Mouse (Mus musculus): Measurements from ENCODE around the gene Hist1h2ad. TPM values are rescaled to one million over a fixed set of nuclear protein-coding genes. Genes with fewer than 3 reads are reported as not detected.
A peak's percentile ranks its signal among the peaks of the same experiment; 100 is the strongest.
"Not testable (repeated sequence)": the region's sequence is repeated elsewhere in the genome, so short reads cannot be mapped to it uniquely, and the experiment has no call there.

The Hist1h2ad gene
- polyA plus RNA-seq, 1 experiment from 2014 or later = 2.7 TPM

- peak within 1 kb of the TSS; percentile 55 for H3K4me3 ChIP-seq (replicated peaks)
- no peaks in the 10 kb centered on the region for H3K27me3 ChIP-seq
- peak within 1 kb of the TSS; percentile 96 for H3K27ac ChIP-seq
- WGBS = under 1% methylated on average over 43 of the region's 43 CpGs
- peak within 1 kb of the TSS; percentile 85 for H3K4me2 ChIP-seq
- ATAC-seq (ENCODE audit: insufficient number of reproducible peaks, insufficient read depth, low FRiP score, low TSS enrichment, low read depth) = peak; percentile 91
- H3K36me3 ChIP-seq = no peaks in the 10 kb centered on the region
- no peaks in the 10 kb centered on the region for H3K9me3 ChIP-seq
- H3K4me1 ChIP-seq (replicated peaks) = peaks cover 34% of the 10 kb centered on the region
- peak within 1 kb of the TSS; percentile 73 for H3K9ac ChIP-seq (replicated peaks)
These were observed 7.4 kb downstream of the Hist1h2ad start, which contains the start of gene Hist1h4d for GRCm38 (mm10) chr13:23581408-23582218. Hist1h4d (plus strand) TSS chr13:23581598.

DNA sequence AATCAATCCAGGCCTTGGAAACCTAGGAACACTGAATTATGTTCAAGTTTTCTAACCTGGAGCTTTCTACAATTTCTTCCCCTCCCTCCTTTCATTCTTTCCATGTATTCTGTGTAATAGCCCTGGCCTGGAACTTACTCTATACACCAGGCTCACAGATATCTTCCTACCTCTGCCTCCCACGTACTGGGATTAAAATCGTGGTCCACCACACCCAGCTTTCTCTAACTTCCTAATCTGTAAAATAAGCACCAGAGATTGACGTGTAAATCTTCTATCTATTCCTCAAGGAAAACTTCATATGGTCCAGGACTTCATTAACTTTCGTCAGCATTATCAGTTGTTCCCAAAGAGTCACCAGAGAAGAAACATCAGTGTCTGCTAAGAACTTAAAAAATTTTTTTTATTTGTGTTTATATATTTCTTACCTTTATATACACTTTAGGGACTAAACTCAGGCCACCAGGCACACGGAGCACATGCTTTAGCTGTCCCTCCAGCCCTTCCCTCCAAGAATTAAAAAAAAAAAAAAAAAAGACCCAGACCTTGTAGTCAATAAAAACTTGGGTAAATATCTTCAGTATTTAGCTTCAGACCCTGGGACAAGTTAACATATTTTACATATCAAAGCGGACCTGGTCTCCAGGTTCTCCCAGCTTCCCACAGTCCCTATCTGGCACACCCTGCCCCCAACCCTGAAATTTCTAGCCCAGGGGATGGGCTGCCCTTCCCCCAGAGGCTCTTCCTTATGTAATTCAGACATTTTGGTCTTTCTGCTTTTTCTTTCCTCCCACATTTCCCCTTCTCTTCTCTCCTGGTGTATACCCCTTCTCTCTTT is 8.3 kb downstream of the Hist1h2ad start:
- no peak for ATAC-seq (ENCODE audit: insufficient number of reproducible peaks, insufficient read depth, low FRiP score, low TSS enrichment, low read depth)
- peaks cover 34% of the 10 kb centered on the region for H3K4me1 ChIP-seq (replicated peaks)
- peak overlapping the region; percentile 73 for H3K9ac ChIP-seq (replicated peaks)
- peak overlapping the region; percentile 85 for H3K4me2 ChIP-seq
- peak overlapping the region; percentile 96 for H3K27ac ChIP-seq
- H3K9me3 ChIP-seq = no peaks in the 10 kb centered on the region
- H3K4me3 ChIP-seq (replicated peaks) = peak overlapping the region; percentile 55
- H3K27me3 ChIP-seq = no peaks in the 10 kb centered on the region
- H3K36me3 ChIP-seq = no peaks in the 10 kb centered on the region
- 7% methylated on average over 6 of the region's 6 CpGs for WGBS

DNA sequence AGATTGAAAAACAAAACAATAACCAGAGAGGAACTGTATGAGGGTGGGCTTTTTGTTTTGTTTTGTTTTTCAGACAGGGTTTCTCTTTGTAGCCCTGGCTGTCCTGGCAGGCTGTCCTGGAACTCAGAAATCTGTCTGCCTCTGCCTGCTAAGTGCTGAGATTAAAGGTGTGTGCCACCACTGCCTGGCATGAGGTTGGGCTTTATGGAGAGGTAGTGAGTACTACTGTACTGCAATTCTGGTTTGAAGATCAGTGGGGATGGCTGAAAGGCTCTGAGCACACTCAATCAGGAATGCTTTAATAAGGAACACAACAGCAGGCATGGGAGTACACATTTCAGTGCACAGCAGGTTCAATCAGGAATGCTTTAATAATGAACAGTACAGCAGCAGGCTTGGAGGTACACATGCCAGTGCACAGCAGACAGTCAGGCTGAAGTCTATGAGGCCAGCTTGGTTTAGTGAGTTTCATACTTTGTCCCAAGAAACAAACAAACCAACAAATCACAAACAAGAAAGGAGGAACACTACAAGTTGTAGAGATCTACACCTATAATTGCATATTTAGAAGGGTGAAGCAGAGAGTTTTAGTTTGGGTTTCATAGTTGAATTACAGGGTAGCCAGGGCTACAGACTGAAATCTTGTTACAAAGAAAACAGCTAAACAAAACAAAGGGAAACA is 9.3 kb downstream of the Hist1h2ad start:
- no peaks in the 10 kb centered on the region for H3K27me3 ChIP-seq
- H3K36me3 ChIP-seq = no peaks in the 10 kb centered on the region
- H3K4me3 ChIP-seq (replicated peaks) = no peak overlapping the region
- H3K9ac ChIP-seq (replicated peaks) = peak overlapping the region; percentile 31; the same call in 1 of the 2 replicates
- H3K27ac ChIP-seq = peak overlapping the region; percentile 96
- H3K9me3 ChIP-seq = no peaks in the 10 kb centered on the region
- no peak for ATAC-seq (ENCODE audit: insufficient number of reproducible peaks, insufficient read depth, low FRiP score, low TSS enrichment, low read depth)
- H3K4me2 ChIP-seq = peak overlapping the region; percentile 85
- peaks cover 34% of the 10 kb centered on the region for H3K4me1 ChIP-seq (replicated peaks)

GRCm38 (mm10) chr13:23584331-23584730 is 10.2 kb downstream of the Hist1h2ad start:
- Histone ChIP-seq H3K9me3 (no peaks in the 10 kb centered on the region), H3K36me3 (no peaks in the 10 kb centered on the region), H3K27ac (peak overlapping the region; percentile 96), H3K9ac (replicated peaks) (peak overlapping the region; percentile 76), H3K4me2 (peak overlapping the region; percentile 76), H3K4me3 (replicated peaks) (peak overlapping the region; percentile 44), H3K4me1 (replicated peaks) (peaks cover 34% of the 10 kb centered on the region), H3K27me3 (no peaks in the 10 kb centered on the region)
- ATAC-seq (ENCODE audit: insufficient number of reproducible peaks, insufficient read depth, low FRiP score, low TSS enrichment, low read depth) = no peak

DNA sequence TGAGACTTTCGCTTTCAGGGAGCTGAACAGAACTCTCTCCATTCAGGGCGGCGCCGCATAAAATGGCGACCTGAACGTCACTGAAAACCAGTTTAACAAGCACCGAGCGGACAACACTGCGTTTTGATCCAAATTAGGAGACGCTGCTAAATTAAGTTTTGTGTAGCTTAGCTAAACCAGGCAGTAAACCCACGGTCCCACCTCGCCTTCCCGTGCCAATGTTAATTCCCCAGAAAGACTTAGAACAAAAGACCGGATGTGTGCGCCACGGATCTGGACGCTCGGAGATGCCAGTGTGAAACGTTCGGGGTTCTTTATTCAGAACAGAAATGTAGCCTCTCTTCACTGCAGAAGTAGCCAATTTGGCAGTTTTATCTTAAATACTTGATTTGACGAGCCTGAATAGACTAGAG is 10.9 kb downstream of the Hist1h2ad start:
- no peaks in the 10 kb centered on the region for H3K36me3 ChIP-seq
- ATAC-seq (ENCODE audit: insufficient number of reproducible peaks, insufficient read depth, low FRiP score, low TSS enrichment, low read depth) = no peak
- peak overlapping the region; percentile 76 for H3K4me2 ChIP-seq
- peaks cover 34% of the 10 kb centered on the region for H3K4me1 ChIP-seq (replicated peaks)
- peak overlapping the region; percentile 76 for H3K9ac ChIP-seq (replicated peaks)
- H3K27ac ChIP-seq = peak overlapping the region; percentile 96
- no peaks in the 10 kb centered on the region for H3K27me3 ChIP-seq
- H3K4me3 ChIP-seq (replicated peaks) = peak overlapping the region; percentile 44
- H3K9me3 ChIP-seq = no peaks in the 10 kb centered on the region
- under 1% methylated on average over 21 of the region's 21 CpGs for WGBS

DNA sequence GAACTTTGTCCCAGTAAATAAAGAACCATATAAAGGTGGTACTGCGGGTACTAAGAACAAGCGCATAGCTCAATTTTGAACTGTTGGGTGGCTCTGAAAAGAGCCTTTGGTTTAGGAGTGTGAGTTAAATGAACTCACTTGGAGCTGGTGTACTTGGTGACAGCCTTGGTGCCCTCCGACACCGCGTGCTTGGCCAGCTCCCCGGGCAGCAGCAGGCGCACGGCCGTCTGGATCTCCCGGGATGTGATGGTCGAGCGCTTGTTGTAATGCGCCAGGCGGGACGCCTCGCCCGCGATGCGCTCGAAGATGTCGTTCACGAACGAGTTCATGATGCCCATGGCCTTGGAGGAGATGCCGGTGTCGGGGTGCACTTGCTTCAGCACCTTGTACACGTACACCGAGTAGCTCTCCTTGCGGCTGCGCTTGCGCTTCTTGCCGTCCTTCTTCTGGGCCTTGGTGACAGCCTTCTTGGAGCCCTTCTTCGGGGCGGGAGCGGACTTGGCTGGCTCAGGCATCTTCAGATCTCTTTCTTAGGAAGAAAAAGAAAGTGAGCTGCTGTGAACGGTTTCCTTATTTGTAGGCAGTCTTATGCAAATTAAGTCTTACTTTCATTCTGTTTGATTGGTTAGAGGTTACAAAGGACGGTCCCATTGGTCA is 11.4 kb downstream of the Hist1h2ad start:
- peak overlapping the region; percentile 44 for H3K4me3 ChIP-seq (replicated peaks)
- not testable (repeated sequence) for H3K27me3 ChIP-seq, H3K9me3 ChIP-seq, H3K36me3 ChIP-seq
- peak overlapping the region; percentile 76 for H3K9ac ChIP-seq (replicated peaks)
- whole genome bisulfite sequencing = 1% methylated on average over 28 of the region's 36 CpGs
- peak overlapping the region; percentile 96 for H3K27ac ChIP-seq
- peak overlapping the region; percentile 76 for H3K4me2 ChIP-seq
- peaks cover 33% of the 10 kb centered on the region for H3K4me1 ChIP-seq (replicated peaks)
- peak; percentile 81 for ATAC-seq (ENCODE audit: insufficient number of reproducible peaks, insufficient read depth, low FRiP score, low TSS enrichment, low read depth)

DNA sequence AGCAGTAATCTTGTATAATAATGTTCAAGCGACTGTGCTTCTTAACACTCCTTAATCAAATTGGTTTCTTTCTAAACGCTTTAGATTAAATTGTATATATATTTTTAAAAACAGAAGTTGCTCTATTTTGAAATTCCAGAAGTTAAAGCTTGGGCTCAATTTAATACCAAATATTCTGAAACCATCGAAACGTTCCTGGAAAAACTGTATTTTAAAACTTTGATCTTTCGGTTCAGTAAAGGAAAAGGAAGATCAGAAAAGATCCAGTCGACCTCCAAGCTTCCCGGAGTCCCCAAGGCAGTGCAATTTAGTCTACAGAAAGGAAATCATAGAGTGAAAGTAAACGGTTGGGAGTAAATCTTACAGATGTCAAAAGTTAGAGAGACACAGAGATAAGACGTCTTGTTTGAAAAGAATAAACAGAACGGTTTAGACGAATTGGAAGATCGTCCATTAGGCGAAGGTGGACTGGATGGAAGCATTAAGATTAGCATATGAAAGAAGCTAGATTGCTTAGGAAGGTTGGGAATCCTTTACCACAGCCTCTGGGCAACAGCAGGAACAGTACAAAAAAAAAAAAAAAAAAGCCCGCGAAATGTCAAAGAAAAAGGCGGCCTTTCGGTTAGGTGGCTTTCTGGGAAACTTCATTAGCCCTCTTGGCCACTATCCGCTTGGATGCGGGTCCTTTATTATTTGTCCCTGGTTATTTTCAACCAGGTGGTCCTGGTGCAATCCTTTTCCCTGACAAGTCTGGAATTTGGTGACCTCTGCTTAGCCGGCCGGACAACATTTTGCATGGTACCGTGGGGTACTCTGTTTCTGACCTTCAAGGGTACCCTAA is 12.1 kb downstream of the Hist1h2ad start:
- peak overlapping the region; percentile 44 for H3K4me3 ChIP-seq (replicated peaks)
- H3K27me3 ChIP-seq = no peaks in the 10 kb centered on the region
- H3K36me3 ChIP-seq = no peaks in the 10 kb centered on the region
- H3K9me3 ChIP-seq = no peaks in the 10 kb centered on the region
- H3K4me2 ChIP-seq = peak overlapping the region; percentile 76
- H3K27ac ChIP-seq = peak overlapping the region; percentile 97
- no peak for ATAC-seq (ENCODE audit: insufficient number of reproducible peaks, insufficient read depth, low FRiP score, low TSS enrichment, low read depth)
- peaks cover 31% of the 10 kb centered on the region for H3K4me1 ChIP-seq (replicated peaks)
- peak overlapping the region; percentile 38 for H3K9ac ChIP-seq (replicated peaks)
- 2% methylated on average over 22 of the region's 22 CpGs for WGBS

DNA sequence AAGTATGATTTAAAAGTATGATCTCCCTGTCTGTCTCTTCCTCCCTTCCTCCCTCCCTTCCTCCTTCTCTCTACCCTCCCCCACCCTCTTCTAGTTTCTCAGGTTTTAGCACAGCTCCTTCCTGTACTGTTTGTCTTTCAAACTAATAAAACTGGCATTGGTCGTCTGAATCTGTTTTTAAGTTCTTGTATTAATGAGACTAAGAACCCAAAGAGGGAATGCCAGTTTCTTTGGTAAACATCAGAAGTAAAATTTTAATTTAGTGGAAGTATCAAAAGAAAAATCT is 12.7 kb downstream of the Hist1h2ad start:
- Histone ChIP-seq H3K4me2 (peak overlapping the region; percentile 76), H3K27me3 (no peaks in the 10 kb centered on the region), H3K27ac (peak overlapping the region; percentile 97), H3K9ac (replicated peaks) (peak overlapping the region; percentile 38; the same call in 1 of the 2 replicates), H3K9me3 (no peaks in the 10 kb centered on the region), H3K4me3 (replicated peaks) (peak overlapping the region; percentile 44), H3K4me1 (replicated peaks) (peaks cover 28% of the 10 kb centered on the region), H3K36me3 (no peaks in the 10 kb centered on the region)
- 2% methylated on average over 1 of the region's 1 CpGs for WGBS
- no peak for ATAC-seq (ENCODE audit: insufficient number of reproducible peaks, insufficient read depth, low FRiP score, low TSS enrichment, low read depth)

DNA sequence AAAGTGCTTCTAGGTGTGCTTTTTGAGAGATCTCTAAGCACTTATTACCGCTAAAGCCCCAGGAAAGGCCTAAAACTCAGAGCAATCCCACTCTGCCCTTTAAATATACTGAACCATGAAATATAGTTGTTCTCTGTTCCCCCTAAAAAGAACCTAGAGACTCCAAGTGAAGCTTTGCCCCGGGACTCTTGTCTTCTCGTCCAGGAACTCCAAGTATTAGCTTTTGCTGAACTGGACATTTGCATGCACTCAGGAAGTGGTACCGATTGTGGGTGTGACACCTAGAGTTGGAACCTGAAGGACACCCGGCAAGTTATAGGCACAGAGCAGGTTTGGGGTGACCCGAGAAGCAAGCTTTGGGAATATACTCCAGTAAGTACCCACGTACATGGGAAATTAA is 17.0 kb downstream of the Hist1h2ad start:
- WGBS = 95% methylated on average over 7 of the region's 7 CpGs

GRCm38 (mm10) chr13:23591886-23592285 is 17.7 kb downstream of the Hist1h2ad start:
- not testable (repeated sequence) for ATAC-seq (ENCODE audit: insufficient number of reproducible peaks, insufficient read depth, low FRiP score, low TSS enrichment, low read depth); H3K4me2 ChIP-seq; H3K9me3 ChIP-seq; H3K27ac ChIP-seq; H3K27me3 ChIP-seq; H3K36me3 ChIP-seq; H3K4me1 ChIP-seq (replicated peaks); H3K4me3 ChIP-seq (replicated peaks); H3K9ac ChIP-seq (replicated peaks)
- WGBS = 88% methylated on average over 7 of the region's 7 CpGs

More for the DNA sequence above, 17.0 kb downstream of the Hist1h2ad start:
- Histone ChIP-seq H3K4me2 (no peak overlapping the region), H3K9me3 (no peaks in the 10 kb centered on the region), H3K9ac (replicated peaks) (no peak overlapping the region), H3K27me3 (no peaks in the 10 kb centered on the region), H3K27ac (no peak overlapping the region), H3K4me1 (replicated peaks) (peaks cover 9% of the 10 kb centered on the region; the same call in 1 of the 2 replicates), H3K4me3 (replicated peaks) (no peak overlapping the region), H3K36me3 (no peaks in the 10 kb centered on the region)
- ATAC-seq (ENCODE audit: insufficient number of reproducible peaks, insufficient read depth, low FRiP score, low TSS enrichment, low read depth) = no peak
